In genomic region chr13:119408021-119408420, GRCm38 (mm10) we compare ENCODE assay signal across 9 mouse cellular contexts. TPM values are rescaled to one million over a fixed set of nuclear protein-coding genes. Genes with fewer than 3 reads are reported as not detected.
DNase-seq lines count a peak whose midpoint lies in the region; ATAC-seq and TF ChIP-seq lines count a peak whose summit lies in the region.
"Had no signal": no experiment of that assay in that cellular context is flagged by ENCODE, and none has a peak within 500 bp of the region (broad histone marks: within the 10 kb centered on the region; RNA-seq: fewer than 3 reads in every experiment).

No protein-coding gene starts in this region.

- TF ChIP-seq POLR2A in myocyte (IDR thresholded peaks at IDR 0.05; ENCODE audit: insufficient read length, low read depth): no peak

- no peak for ATAC-seq in erythroblast, adult 5-6 weeks (replicated peaks; ENCODE audit: low FRiP score, poor library complexity, severe bottlenecking)
- ATAC-seq in limb, embryonic 12.5 days (ENCODE audit: insufficient number of reproducible peaks, insufficient read depth, low FRiP score, low TSS enrichment, low read depth): peak; percentile 22

- 5% methylated on average over 6 of the region's 6 CpGs for WGBS in forebrain, embryonic 10.5 days
- 4% methylated on average over 6 of the region's 6 CpGs for WGBS in limb, embryonic 12.5 days

- peak overlapping the region; percentile 85 for H3K9ac ChIP-seq in limb, embryonic 12.5 days (replicated peaks)

- peak overlapping the region; percentile 77 for H3K4me2 ChIP-seq in limb, embryonic 12.5 days
- peak overlapping the region; percentile 83 for H3K4me2 ChIP-seq in myocyte (ENCODE audit: low read depth)

- peak overlapping the region; percentile 70 for H3K4me3 ChIP-seq in erythroblast, embryonic 14.5 days (replicated peaks)
- H3K4me3 ChIP-seq in forebrain, embryonic 10.5 days: peak overlapping the region; percentile 70
- H3K4me3 ChIP-seq in limb, embryonic 12.5 days (replicated peaks): peak overlapping the region; percentile 82
- peak overlapping the region; percentile 51 for H3K4me3 ChIP-seq in myocyte

- intact Hi-C loops in heart, postnatal 36 days (cut with DNase I): loop anchor here (5.0 kb wide), 1 partner anchor 54 kb away; the partner anchor contains the start of gene 4833420G17Rik

- H3K36me3 ChIP-seq in erythroblast, embryonic 14.5 days (ENCODE audit: control insufficient read depth): no peaks in the 10 kb centered on the region; the same call in 1 of the 2 replicates
- peaks cover 16% of the 10 kb centered on the region for H3K36me3 ChIP-seq in forebrain, embryonic 10.5 days (replicated peaks)
- peaks cover 15% of the 10 kb centered on the region for H3K36me3 ChIP-seq in limb, embryonic 12.5 days
- peaks cover 3% of the 10 kb centered on the region for H3K36me3 ChIP-seq in myocyte (ENCODE audit: control insufficient read depth, insufficient read depth)

- peak; percentile 37 for DNase-seq in forebrain, embryonic 10.5 days (ENCODE audit: extremely low spot score, low spot score)
- DNase-seq in heart, postnatal 36 days: peak; percentile 44 to 61
- DNase-seq in adipocyte (ENCODE audit: low spot score): no peak
- DNase-seq in layer of hippocampus, postnatal 14 days (ENCODE audit: low spot score in 2 of 2): no peak

- H3K27me3 ChIP-seq in erythroblast, embryonic 14.5 days (ENCODE audit: control insufficient read depth): no peaks in the 10 kb centered on the region
- H3K27me3 ChIP-seq in forebrain, embryonic 10.5 days (ENCODE audit: poor library complexity, severe bottlenecking): no peaks in the 10 kb centered on the region
- H3K27me3 ChIP-seq in limb, embryonic 12.5 days: no peaks in the 10 kb centered on the region
- no peaks in the 10 kb centered on the region for H3K27me3 ChIP-seq in myocyte (ENCODE audit: control insufficient read depth, insufficient read depth, insufficient read length)
- H3K27me3 ChIP-seq: Patski had no signal

- peak overlapping the region; percentile 39 for H3ac ChIP-seq in myocyte (ENCODE audit: control insufficient read depth, insufficient read length)

- no peaks in the 10 kb centered on the region for H3K9me3 ChIP-seq in erythroblast, embryonic 14.5 days (ENCODE audit: control insufficient read depth, low read length)
- no peaks in the 10 kb centered on the region for H3K9me3 ChIP-seq in forebrain, embryonic 10.5 days
- no peaks in the 10 kb centered on the region for H3K9me3 ChIP-seq in limb, embryonic 12.5 days

- no peaks in the 10 kb centered on the region for H3K79me2 ChIP-seq in myocyte (ENCODE audit: control insufficient read depth, insufficient read depth)

- H3K4me1 ChIP-seq in erythroblast, embryonic 14.5 days (ENCODE audit: control insufficient read depth): peaks cover 17% of the 10 kb centered on the region
- H3K4me1 ChIP-seq in forebrain, embryonic 10.5 days: peaks cover 33% of the 10 kb centered on the region
- peaks cover 22% of the 10 kb centered on the region for H3K4me1 ChIP-seq in limb, embryonic 12.5 days (replicated peaks)

- H3K27ac ChIP-seq in forebrain, embryonic 10.5 days: peak overlapping the region; percentile 96
- peak overlapping the region; percentile 99 for H3K27ac ChIP-seq in limb, embryonic 12.5 days

TF ChIP-seq in myocyte, 11 proteins besides CTCF, POLR2A, EP300 and RAD21:
- no peak for TF ChIP-seq REST (IDR thresholded peaks at IDR 0.05; ENCODE audit: insufficient read depth, insufficient read length)
- TF ChIP-seq MYOG (IDR thresholded peaks at IDR 0.05; ENCODE audit: control insufficient read depth in 1 of 3, insufficient read depth in 1 of 3, insufficient read length in 2 of 3, low read depth in 2 of 3): peak in 2 of 3 experiments; percentile 52 to 86
- peak in 2 of 3 experiments; percentile 39 to 80 for TF ChIP-seq MYOD1 (IDR thresholded peaks at IDR 0.05; ENCODE audit: control insufficient read depth in 1 of 3, insufficient read length in 2 of 3, low read depth in 2 of 3)
- TF ChIP-seq TCF3 (IDR thresholded peaks at IDR 0.05; ENCODE audit: insufficient read length, low read depth): peak; percentile 38

RNA-seq across cellular contexts. Expression of gene Paip1, which starts 20.4 kb away (rescaled TPM):
- 0.77 and 0.81 TPM in 2 replicates for polyA plus RNA-seq in erythroblast, embryonic 14.5 days (2012)
- 16.9 and 24.4 TPM in 2 replicates for total RNA-seq in erythroblast, adult 5-6 weeks (2015; ENCODE audit: low replicate concordance)
- 17.8 and 29.8 TPM in 2 replicates for total RNA-seq in erythroblast, adult 5-6 weeks (2017; ENCODE audit: low replicate concordance)
- polyA plus RNA-seq in forebrain, embryonic 10.5 days (2016; fragmentation: Nextera tagmentation; extraction: Ambion mirVana): 100 and 112 TPM in 2 replicates
- 100 to 1,000 TPM; 114 to 117 TPM for total RNA-seq in heart, postnatal 36 days (2021)
- polyA plus RNA-seq in limb, embryonic 12.5 days (2016; fragmentation: Nextera tagmentation; extraction: Ambion mirVana): 89.0 and 117 TPM in 2 replicates
- polyA plus RNA-seq in myocyte (2012; fragmentation: generic; extraction: Trizol): 33.0 TPM
- 10 to 100 TPM; 91.4 to 93.7 TPM for total RNA-seq in layer of hippocampus, postnatal 14 days (2021)

RNA-seq across cellular contexts. Expression of gene 4833420G17Rik, which starts 54.5 kb away (rescaled TPM):
- polyA plus RNA-seq in erythroblast, embryonic 14.5 days (2012): 0.88 and 1.2 TPM in 2 replicates
- 51.3 and 76.9 TPM in 2 replicates for total RNA-seq in erythroblast, adult 5-6 weeks (2015; ENCODE audit: low replicate concordance)
- total RNA-seq in erythroblast, adult 5-6 weeks (2017; ENCODE audit: low replicate concordance): 59.7 and 71.9 TPM in 2 replicates
- polyA plus RNA-seq in forebrain, embryonic 10.5 days (2016; fragmentation: Nextera tagmentation; extraction: Ambion mirVana): 65.7 and 68.7 TPM in 2 replicates
- total RNA-seq in heart, postnatal 36 days (2021): 1 to 10 TPM; 7.9 to 9.1 TPM
- 93.8 and 101 TPM in 2 replicates for polyA plus RNA-seq in limb, embryonic 12.5 days (2016; fragmentation: Nextera tagmentation; extraction: Ambion mirVana)
- polyA plus RNA-seq in myocyte (2012; fragmentation: generic; extraction: Trizol): 1.7 TPM
- 10 to 100 TPM; 25.3 to 25.5 TPM for total RNA-seq in layer of hippocampus, postnatal 14 days (2021)

Comparison
In these comparisons a context has a peak if more than half of its experiments do, and no peak if none do; other contexts are left out.
1. DNase-seq: peak in forebrain, embryonic 10.5 days (single experiment) and heart, postnatal 36 days (2 of 2); none in adipocyte (single experiment) and layer of hippocampus, postnatal 14 days (0 of 2).
2. RNA of gene Paip1, which starts 20.4 kb away (polyA plus RNA-seq): 89.0 to 117 TPM in limb, embryonic 12.5 days, 100 to 112 TPM in forebrain, embryonic 10.5 days and 33.0 TPM in myocyte (single experiment); 0.77 to 0.81 TPM in erythroblast, embryonic 14.5 days; every median in the first group is over 10 times any median in the second.
3. RNA of gene 4833420G17Rik, which starts 54.5 kb away (polyA plus RNA-seq): 93.8 to 101 TPM in limb, embryonic 12.5 days and 65.7 to 68.7 TPM in forebrain, embryonic 10.5 days; 1.7 TPM in myocyte (single experiment) and 0.88 to 1.2 TPM in erythroblast, embryonic 14.5 days; every median in the first group is over 10 times any median in the second.
4. Peak in every context shown above with its lines, with median percentiles within 50 percentile points of each other: H3K4me3 ChIP-seq.